Mouse (Mus musculus) heart, postnatal 0 days (tissue): ENCODE measurements around the gene Mtf1.

Experiments
- CTCF ChIP-seq: IDR thresholded peaks from 2 replicates; pipeline ENCODE4 v1.5.1; 2016; ENCODE audit warnings: antibody characterized with exemption, control low read depth, low read depth
- EP300 ChIP-seq: IDR thresholded peaks from 2 replicates; pipeline ENCODE4 v1.6.1; 2016; ENCODE audit warnings: antibody characterized with exemption, low read depth

DNA sequence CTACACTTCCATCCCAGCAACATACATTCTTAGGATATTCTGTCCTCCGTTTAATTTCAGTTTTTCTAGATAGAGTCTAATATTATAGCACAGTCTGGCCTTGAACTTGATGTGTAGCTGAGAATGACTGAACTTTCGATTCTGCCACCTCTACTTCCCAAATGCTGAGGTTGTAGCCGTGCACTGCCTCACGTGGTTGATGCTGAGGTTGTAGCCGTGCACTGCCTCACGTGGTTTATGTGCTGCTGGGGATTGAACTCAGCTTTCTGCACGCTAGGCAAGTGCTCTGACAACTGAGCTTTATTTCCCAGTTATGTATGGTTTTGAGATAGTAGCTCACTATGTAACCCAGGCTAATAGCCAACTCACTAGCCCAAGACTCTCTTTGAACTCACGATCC lies 5.8 kb upstream of the Mtf1 start:
- TF ChIP-seq CTCF: no peak
- no peak for TF ChIP-seq EP300
